Mouse (Mus musculus): ENCODE measurements at regions not wholly inside any gene's neighbourhood (a gene's known extent, or its start where the extent isn't known, plus 50 kb on each side); places are given as distances from the start of the nearest gene placed in this dataset.

GRCm38 (mm10) chr6:127373797-127374463 is 72.7 kb upstream of the Parp11 start:
- TF ChIP-seq CTCF (IDR thresholded peaks at IDR 0.05; ENCODE audit: low read depth, low read length) (no peak), POLR2A (IDR thresholded peaks at IDR 0.05; ENCODE audit: borderline replicate concordance, low read depth, low read length) (no peak)
